Mouse (Mus musculus): Measurements from ENCODE around the gene Prx. TPM values are rescaled to one million over a fixed set of nuclear protein-coding genes. Genes with fewer than 3 reads are reported as not detected.

Prx gene
- total RNA-seq, 2 experiments from 2014 or later, result 0.15 to 0.40 TPM

DNA sequence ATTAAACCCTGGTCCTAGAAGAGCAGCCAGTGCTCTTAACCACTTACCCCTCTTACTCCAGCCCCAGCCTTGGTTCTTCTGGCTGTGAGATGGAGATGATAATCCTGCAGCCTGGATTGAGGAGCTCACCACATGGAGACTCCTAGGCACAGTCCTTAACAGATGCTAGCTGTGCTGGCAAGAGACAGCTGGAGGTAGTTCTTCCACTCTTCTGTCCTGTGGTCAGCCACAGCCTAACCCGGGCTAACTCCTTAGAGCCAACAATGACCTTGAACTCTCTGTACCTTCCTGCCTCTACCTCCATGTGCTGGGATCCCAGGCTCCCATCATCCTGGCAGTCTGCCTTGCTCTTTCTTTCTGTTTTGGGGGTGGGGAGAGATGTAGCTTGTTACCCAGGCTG is 61.9 kb downstream of the Prx start:
- no peak for DNase-seq

Other genes with a start within 250 kb of the Prx start
- gene Numbl, start 240.9 kb upstream of the Prx start, total RNA-seq (2021), result 100 to 1,000 TPM; 137 to 144 TPM
- 10 to 100 TPM; 52.8 to 59.6 TPM for gene Ltbp4, start 161.6 kb upstream of the Prx start, total RNA-seq (2021)
- 10 to 100 TPM; 36.2 to 37.3 TPM for gene Shkbp1, start 143.3 kb upstream of the Prx start, total RNA-seq (2021)
- not detected for gene Gm20479, start 141.9 kb upstream of the Prx start, total RNA-seq (2021)
- 100 to 1,000 TPM; 132 to 146 TPM for gene Sptbn4, start 51.6 kb upstream of the Prx start, total RNA-seq (2021)
- 10 to 100 TPM; 16.0 to 20.0 TPM for gene Blvrb, start 51.3 kb upstream of the Prx start, total RNA-seq (2021)
- gene Sertad3, start 25.6 kb upstream of the Prx start, total RNA-seq (2021), result 1 to 10 TPM; 2.7 to 4.0 TPM
- gene Sertad1, start 12.4 kb upstream of the Prx start, total RNA-seq (2021), result 1 to 10 TPM; 6.4 to 7.0 TPM
- not detected for gene Hipk4, start 23.9 kb downstream of the Prx start, total RNA-seq (2021)
- 100 to 1,000 TPM; 557 to 578 TPM for gene Pld3, start 53.9 kb downstream of the Prx start, total RNA-seq (2021)
- 10 to 100 TPM; 27.2 to 28.8 TPM for gene 2310022A10Rik, start 53.9 kb downstream of the Prx start, total RNA-seq (2021)
- 100 to 1,000 TPM in 1 of 2 experiments, 10 to 100 TPM in 1; 97.7 to 102 TPM for gene Akt2, start 92.2 kb downstream of the Prx start, total RNA-seq (2021)
- 10 to 100 TPM; 45.8 to 48.2 TPM for gene Ttc9b, start 154.6 kb downstream of the Prx start, total RNA-seq (2021)
- gene Map3k10, start 175.3 kb downstream of the Prx start, total RNA-seq (2021), result 100 to 1,000 TPM; 177 to 185 TPM
- 10 to 100 TPM; 10.0 to 10.3 TPM for gene Zfp607b, start 190.0 kb downstream of the Prx start, total RNA-seq (2021)
- 10 to 100 TPM; 33.5 to 38.7 TPM for gene Zfp60, start 232.1 kb downstream of the Prx start, total RNA-seq (2021)

All from layer of hippocampus, postnatal 36 days (tissue).